Mouse (Mus musculus): ENCODE data around the gene Pin1rt1. TPM values are rescaled to one million over a fixed set of nuclear protein-coding genes. Genes with fewer than 3 reads are reported as not detected.

Gene Pin1rt1
- total RNA-seq, 2 experiments from 2014 or later = not detected

- ATAC-seq (replicated peaks; ENCODE audit: poor library complexity, severe bottlenecking) = no peak
Observed at GRCm38 (mm10) chr2:104717231-104717735, 1.1 kb upstream of the Pin1rt1 start.

DNA sequence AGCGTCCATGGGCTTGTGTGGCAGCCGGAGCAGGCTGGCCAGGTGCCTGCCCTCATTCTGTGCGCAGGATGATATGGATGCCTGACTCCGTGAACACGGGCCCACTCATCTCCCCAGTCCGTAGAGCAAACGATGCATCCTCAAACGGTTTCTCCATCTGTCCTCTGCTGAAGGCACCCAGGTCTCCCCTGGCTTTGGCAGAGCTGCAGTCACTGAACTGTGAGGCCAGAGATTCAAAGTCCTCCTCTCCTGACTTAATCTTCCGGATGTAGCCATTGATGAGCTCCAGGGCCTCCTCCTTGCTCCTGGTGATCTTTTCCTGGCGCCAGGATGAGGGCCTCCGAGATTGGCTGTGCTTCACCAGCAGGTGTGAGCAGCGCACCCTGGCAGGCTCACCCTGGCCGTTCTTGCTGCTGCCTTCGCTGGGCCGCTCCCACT lies 1.9 kb downstream of the Pin1rt1 start:
- ATAC-seq (replicated peaks; ENCODE audit: poor library complexity, severe bottlenecking) = no peak

DNA sequence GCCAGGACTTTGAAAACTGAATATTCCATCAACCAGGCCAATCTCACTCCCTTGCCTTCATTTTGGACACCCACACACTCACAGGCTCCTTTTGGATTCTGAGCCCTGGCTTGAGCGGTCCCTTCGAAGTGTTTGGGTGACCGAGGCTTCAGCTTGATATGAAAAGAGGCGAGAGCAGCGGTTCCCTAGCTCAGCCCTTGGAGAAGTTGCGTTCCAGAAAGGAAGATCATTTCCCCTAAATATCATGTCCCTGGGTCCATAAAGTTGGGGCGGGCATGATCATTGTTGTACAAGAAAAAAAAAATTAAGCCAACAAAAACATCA lies 3.7 kb downstream of the Pin1rt1 start:
- peak; percentile 26 for ATAC-seq (replicated peaks; ENCODE audit: poor library complexity, severe bottlenecking)

GRCm38 (mm10) chr2:104711585-104712485 lies 4.3 kb downstream of the Pin1rt1 start, which contains the start of gene Tcp11l1:
Gene Tcp11l1 (minus strand): TSS chr2:104712169.
- peak; percentile 75 for ATAC-seq (replicated peaks; ENCODE audit: poor library complexity, severe bottlenecking)

DNA sequence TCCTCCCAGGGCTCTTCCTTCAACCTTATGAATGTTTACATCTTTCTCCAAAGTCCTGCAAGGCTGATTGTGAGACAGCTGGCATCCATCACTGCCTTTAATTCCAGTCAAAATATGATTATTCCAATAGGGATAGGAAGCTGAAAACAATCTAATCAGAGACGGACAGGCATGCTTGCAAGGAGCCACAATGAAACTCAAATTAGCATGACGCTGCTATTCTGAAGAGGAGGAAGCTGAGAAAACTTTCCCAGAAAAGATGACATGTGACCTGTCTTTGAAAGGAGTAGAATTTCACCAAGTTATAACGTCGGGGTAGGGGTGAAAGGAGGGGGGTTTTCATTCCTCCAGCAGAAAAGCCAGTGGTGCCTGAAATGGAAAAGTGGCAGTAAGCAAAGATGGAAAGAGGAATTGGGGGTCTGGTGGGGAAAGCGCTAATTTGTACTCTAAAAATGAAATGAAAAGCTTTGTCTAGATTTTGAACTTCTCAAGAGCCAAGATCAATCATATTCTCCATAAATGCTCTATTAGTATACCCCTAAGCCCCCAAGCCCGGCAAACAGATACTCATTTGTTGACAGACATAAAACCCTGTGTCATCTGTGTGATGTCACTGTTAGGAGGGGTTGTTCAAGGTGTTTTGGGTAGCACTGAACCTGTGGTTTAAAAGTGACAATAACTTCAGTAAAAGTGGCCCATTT lies 5.4 kb downstream of the Pin1rt1 start:
- peak; percentile 28; the same call in 1 of the 2 replicates for ATAC-seq (replicated peaks; ENCODE audit: poor library complexity, severe bottlenecking)

GRCm38 (mm10) chr2:104709786-104710337 lies 6.3 kb downstream of the Pin1rt1 start:
- ATAC-seq (replicated peaks; ENCODE audit: poor library complexity, severe bottlenecking) = no peak

DNA sequence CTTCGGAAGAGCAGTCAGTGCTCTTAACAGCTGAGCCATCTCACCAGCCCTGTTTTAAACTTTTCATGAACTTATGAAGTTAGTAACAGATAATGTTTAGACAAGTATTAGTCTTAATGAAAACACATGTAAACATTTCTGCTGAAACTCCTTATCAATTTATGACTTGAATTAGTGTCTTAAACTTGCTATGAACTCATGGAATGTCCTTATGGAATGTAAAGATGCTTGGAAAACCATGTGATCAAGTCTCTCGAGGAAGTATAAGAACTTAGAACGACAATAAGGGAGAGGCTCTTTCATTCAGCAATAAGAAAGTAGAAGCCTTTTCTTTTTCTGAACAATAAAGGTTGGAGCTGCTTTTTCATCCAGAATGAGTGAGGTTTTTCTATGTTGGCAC lies 11.8 kb downstream of the Pin1rt1 start:
- no peak for ATAC-seq (replicated peaks; ENCODE audit: poor library complexity, severe bottlenecking)

- no peak for ATAC-seq (replicated peaks; ENCODE audit: poor library complexity, severe bottlenecking)
Observed at GRCm38 (mm10) chr2:104703158-104703557, 13.0 kb downstream of the Pin1rt1 start.

- ATAC-seq (replicated peaks; ENCODE audit: poor library complexity, severe bottlenecking) = no peak
Observed at GRCm38 (mm10) chr2:104699659-104700058, 16.5 kb downstream of the Pin1rt1 start.

GRCm38 (mm10) chr2:104692551-104692950 lies 23.6 kb downstream of the Pin1rt1 start:
- no peak for ATAC-seq (replicated peaks; ENCODE audit: poor library complexity, severe bottlenecking)

DNA sequence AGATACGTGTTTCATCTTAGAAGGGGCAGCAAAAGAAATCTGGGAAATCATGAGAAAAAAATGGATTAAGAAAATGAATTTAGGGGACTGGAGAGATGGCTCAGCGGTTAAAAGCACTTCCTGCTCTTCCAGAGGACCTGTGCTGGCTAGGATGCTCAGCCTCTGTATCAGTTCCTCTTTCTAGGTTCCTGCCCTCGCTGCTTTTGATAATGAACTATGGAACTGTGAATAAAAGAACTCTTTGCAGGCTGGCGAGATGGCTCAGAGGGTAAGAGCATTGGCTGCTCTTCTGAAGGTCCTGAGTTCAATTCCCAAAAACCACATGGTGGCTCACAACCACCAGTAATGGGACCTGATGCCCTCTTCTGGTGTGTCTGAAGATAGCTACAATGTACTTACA lies 25.5 kb downstream of the Pin1rt1 start:
- ATAC-seq (replicated peaks; ENCODE audit: poor library complexity, severe bottlenecking) = peak; percentile 60

- ATAC-seq (replicated peaks; ENCODE audit: poor library complexity, severe bottlenecking) = no peak
Observed at GRCm38 (mm10) chr2:104688724-104689123, 27.5 kb downstream of the Pin1rt1 start.

GRCm38 (mm10) chr2:104688321-104688720 lies 27.9 kb downstream of the Pin1rt1 start:
- ATAC-seq (replicated peaks; ENCODE audit: poor library complexity, severe bottlenecking) = no peak

- ATAC-seq (replicated peaks; ENCODE audit: poor library complexity, severe bottlenecking) = peak; percentile 87
Observed at GRCm38 (mm10) chr2:104687261-104687660, 28.9 kb downstream of the Pin1rt1 start.

- peak; percentile 58 for ATAC-seq (replicated peaks; ENCODE audit: poor library complexity, severe bottlenecking)
Observed at GRCm38 (mm10) chr2:104685418-104685817, 30.8 kb downstream of the Pin1rt1 start.

DNA sequence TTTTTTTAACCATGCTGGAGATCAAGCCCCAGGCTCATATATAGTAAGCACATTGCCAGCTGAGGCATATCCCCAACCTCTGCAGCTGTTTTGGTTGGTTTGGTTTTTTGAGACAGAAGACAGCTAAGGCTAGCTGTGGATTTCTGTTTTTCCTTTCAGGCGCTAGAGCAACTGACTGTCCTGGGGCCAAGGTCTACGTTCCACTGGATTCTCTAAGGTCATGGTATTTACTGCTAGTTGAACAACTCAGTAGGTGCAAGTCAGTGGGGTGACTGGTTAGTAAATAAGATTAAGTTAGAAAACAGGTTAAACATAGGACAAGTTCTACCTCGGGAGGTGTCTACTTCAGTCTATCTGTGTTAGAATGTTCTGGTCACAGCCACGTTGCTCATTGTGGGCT lies 31.4 kb downstream of the Pin1rt1 start:
- no peak for ATAC-seq (replicated peaks; ENCODE audit: poor library complexity, severe bottlenecking)

GRCm38 (mm10) chr2:104677326-104677725 lies 38.9 kb downstream of the Pin1rt1 start:
- ATAC-seq (replicated peaks; ENCODE audit: poor library complexity, severe bottlenecking) = no peak

GRCm38 (mm10) chr2:104671724-104672123 lies 44.5 kb downstream of the Pin1rt1 start:
- ATAC-seq (replicated peaks; ENCODE audit: poor library complexity, severe bottlenecking) = no peak

DNA sequence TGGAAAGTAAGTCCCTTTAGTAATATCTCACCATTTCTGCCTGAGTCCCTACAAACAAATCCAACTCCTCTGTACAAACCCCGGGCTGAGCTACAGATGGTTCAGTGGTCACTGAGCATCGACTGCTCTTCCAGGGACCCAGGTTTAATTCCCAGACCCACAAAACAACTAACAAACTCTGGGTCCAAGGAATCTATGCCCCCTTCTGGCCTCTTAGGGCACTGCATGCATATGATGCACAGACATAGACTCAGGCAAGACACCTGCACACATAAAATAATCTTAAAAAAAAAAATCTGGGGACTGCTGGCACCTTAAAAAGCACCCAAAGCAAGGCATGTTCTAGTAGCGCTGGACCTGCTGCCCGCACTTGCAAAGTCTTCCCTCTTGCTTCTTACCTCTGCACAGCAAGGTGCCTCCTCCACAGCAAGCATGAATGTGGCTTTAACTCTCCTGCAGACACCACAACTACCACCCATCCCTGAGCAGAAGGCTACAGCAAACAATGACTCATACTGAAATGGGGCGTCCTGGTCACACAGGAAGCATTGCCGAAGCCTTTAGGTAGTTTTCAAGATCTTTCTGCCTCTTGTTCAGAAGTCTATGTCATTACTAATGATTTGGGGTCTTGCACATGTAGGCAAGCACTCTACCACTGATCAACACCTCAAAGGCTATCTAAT lies 46.9 kb downstream of the Pin1rt1 start:
- peak; percentile 46 for ATAC-seq (replicated peaks; ENCODE audit: poor library complexity, severe bottlenecking)

Data from granulocyte monocyte progenitor cell, adult 5-6 weeks (primary cell).